Mouse (Mus musculus): Measurements from ENCODE around the gene Scnn1a.

GRCm38 (mm10) chr6:125352046-125352384, 31.6 kb downstream of the Scnn1a start:
- TF ChIP-seq CTCF (IDR thresholded peaks at IDR 0.05; ENCODE audit: borderline replicate concordance, extremely low read depth, insufficient read depth, insufficient read length) (no peak), POLR2A (IDR thresholded peaks at IDR 0.05; ENCODE audit: borderline replicate concordance, extremely low read depth, insufficient read depth, insufficient read length, poor library complexity, severe bottlenecking) (no peak)
